Comparison of ENCODE assay signal across 39 mouse cellular contexts in the genomic region with DNA sequence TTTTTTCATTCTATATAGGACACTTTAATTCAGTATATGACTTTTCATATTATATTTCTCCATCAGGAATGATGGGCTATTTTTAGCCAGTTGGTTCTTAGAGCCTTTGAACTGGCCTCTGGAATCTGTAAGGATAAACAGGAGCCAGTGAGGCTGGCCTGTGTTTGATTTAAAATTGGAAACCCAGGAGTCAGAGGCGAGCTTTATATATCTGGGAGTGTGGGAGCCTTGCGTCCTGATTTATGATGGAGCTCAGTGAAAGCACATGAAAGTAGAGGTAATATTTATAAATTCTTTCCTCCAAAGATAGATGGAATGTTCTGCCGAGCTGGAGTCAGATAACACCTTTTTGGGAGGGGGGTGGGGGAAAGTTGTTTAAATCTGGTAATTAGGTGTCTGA. TPM values are rescaled to one million over a fixed set of nuclear protein-coding genes. Genes with fewer than 3 reads are reported as not detected.
A peak's percentile ranks its signal among the peaks of the same experiment; 100 is the strongest.
DNase-seq lines count a peak whose midpoint lies in the region; ATAC-seq and TF ChIP-seq lines count a peak whose summit lies in the region.
"Had no signal": no experiment of that assay in that cellular context is flagged by ENCODE, and none has a peak within 500 bp of the region (broad histone marks: within the 10 kb centered on the region; RNA-seq: fewer than 3 reads in every experiment).

No protein-coding gene starts in this region.

- peak; percentile 74 for ATAC-seq in intestine, embryonic 14.5 days (replicated peaks; ENCODE audit: low FRiP score, low TSS enrichment, low read depth)
- no peak for ATAC-seq in intestine, postnatal 0 days
- 0 out of 2 replicates have a peak, but pooled peaks have one; percentile 46 for ATAC-seq in lung, embryonic 14.5 days (ENCODE audit: insufficient read depth)
- ATAC-seq in stomach, embryonic 16.5 days (ENCODE audit: insufficient read depth, low FRiP score): peak; percentile 69
- ATAC-seq: forebrain, embryonic 14.5 days; hindbrain, postnatal 0 days; liver, embryonic 12.5 days; liver, postnatal 0 days; midbrain, embryonic 15.5 days; Patski had no signal

- H3K4me3 ChIP-seq in intestine, embryonic 14.5 days (ENCODE audit: low read depth, low read length): no peak overlapping the region
- H3K4me3 ChIP-seq in intestine, postnatal 0 days (ENCODE audit: low read depth, low read length): no peak overlapping the region
- no peak overlapping the region for H3K4me3 ChIP-seq in lung, embryonic 14.5 days (ENCODE audit: low read depth, low read length)
- no peak overlapping the region for H3K4me3 ChIP-seq in lung, adult 2 months (replicated peaks; ENCODE audit: extremely low read depth, low read depth, low read length)
- no peak overlapping the region for H3K4me3 ChIP-seq in stomach, embryonic 16.5 days (replicated peaks; ENCODE audit: low read length)
- no peak overlapping the region for H3K4me3 ChIP-seq in midbrain, embryonic 10.5 days
- H3K4me3 ChIP-seq: hindbrain, embryonic 12.5 days; liver, embryonic 12.5 days; midbrain, embryonic 15.5 days; neural tube, embryonic 15.5 days had no signal

- no peak overlapping the region for H3K9ac ChIP-seq in intestine, embryonic 14.5 days (ENCODE audit: low read length)
- H3K9ac ChIP-seq in intestine, postnatal 0 days (ENCODE audit: low read depth, low read length): no peak overlapping the region
- no peak overlapping the region for H3K9ac ChIP-seq in lung, embryonic 14.5 days
- H3K9ac ChIP-seq in stomach, embryonic 16.5 days (ENCODE audit: low read length): no peak overlapping the region
- H3K9ac ChIP-seq: hindbrain, embryonic 12.5 days; liver, embryonic 12.5 days; liver, postnatal 0 days; midbrain, embryonic 15.5 days; neural tube, embryonic 15.5 days had no signal

- 10% methylated on average over 3 of the region's 3 CpGs for WGBS in intestine, embryonic 14.5 days
- 47% methylated on average over 3 of the region's 3 CpGs for WGBS in intestine, postnatal 0 days
- WGBS in lung, embryonic 14.5 days: 15% methylated on average over 3 of the region's 3 CpGs
- WGBS in lung, adult 2 months: 49% methylated on average over 3 of the region's 3 CpGs
- WGBS in stomach, embryonic 16.5 days: 12% methylated on average over 3 of the region's 3 CpGs
- 86% methylated on average over 3 of the region's 3 CpGs for WGBS in midbrain, embryonic 10.5 days

- H3K27me3 ChIP-seq in intestine, embryonic 14.5 days (replicated peaks; ENCODE audit: control insufficient read depth, insufficient read depth, low read length): no peaks in the 10 kb centered on the region
- H3K27me3 ChIP-seq in intestine, postnatal 0 days (replicated peaks; ENCODE audit: control insufficient read depth, insufficient read depth, low read length): no peaks in the 10 kb centered on the region
- no peaks in the 10 kb centered on the region for H3K27me3 ChIP-seq in lung, embryonic 14.5 days (ENCODE audit: insufficient read depth, low read length)
- H3K27me3 ChIP-seq in stomach, embryonic 16.5 days (ENCODE audit: control insufficient read depth, insufficient read depth, low read length): no peaks in the 10 kb centered on the region
- no peaks in the 10 kb centered on the region for H3K27me3 ChIP-seq in midbrain, embryonic 10.5 days (ENCODE audit: low read depth, poor library complexity, severe bottlenecking)
- H3K27me3 ChIP-seq: hindbrain, embryonic 12.5 days; liver, embryonic 12.5 days; midbrain, embryonic 15.5 days; neural tube, embryonic 15.5 days; Patski had no signal

- no peaks in the 10 kb centered on the region for H3K9me3 ChIP-seq in intestine, embryonic 14.5 days (ENCODE audit: control insufficient read depth, low read length)
- H3K9me3 ChIP-seq in intestine, postnatal 0 days (ENCODE audit: control insufficient read depth): no peaks in the 10 kb centered on the region
- no peaks in the 10 kb centered on the region for H3K9me3 ChIP-seq in lung, embryonic 14.5 days (ENCODE audit: low read depth, low read length)
- no peaks in the 10 kb centered on the region for H3K9me3 ChIP-seq in stomach, embryonic 16.5 days (replicated peaks; ENCODE audit: control insufficient read depth, low read length)
- no peaks in the 10 kb centered on the region for H3K9me3 ChIP-seq in midbrain, embryonic 10.5 days (replicated peaks)
- H3K9me3 ChIP-seq: hindbrain, embryonic 12.5 days; liver, embryonic 12.5 days; midbrain, embryonic 15.5 days; neural tube, embryonic 15.5 days had no signal

- H3K36me3 ChIP-seq in intestine, embryonic 14.5 days (ENCODE audit: control insufficient read depth, insufficient read depth, low read length): no peaks in the 10 kb centered on the region
- H3K36me3 ChIP-seq in intestine, postnatal 0 days (ENCODE audit: control insufficient read depth, insufficient read depth): no peaks in the 10 kb centered on the region
- no peaks in the 10 kb centered on the region for H3K36me3 ChIP-seq in lung, embryonic 14.5 days (ENCODE audit: insufficient read depth)
- no peaks in the 10 kb centered on the region for H3K36me3 ChIP-seq in stomach, embryonic 16.5 days (ENCODE audit: control insufficient read depth, insufficient read depth, low read length)
- H3K36me3 ChIP-seq in midbrain, embryonic 10.5 days: no peaks in the 10 kb centered on the region
- H3K36me3 ChIP-seq: hindbrain, embryonic 12.5 days; liver, embryonic 12.5 days; midbrain, embryonic 15.5 days; neural tube, embryonic 15.5 days had no signal

- H3K4me1 ChIP-seq in intestine, embryonic 14.5 days (replicated peaks; ENCODE audit: control insufficient read depth, insufficient read depth, low read length): peaks cover 4% of the 10 kb centered on the region; the same call in 1 of the 2 replicates
- H3K4me1 ChIP-seq in intestine, postnatal 0 days (replicated peaks; ENCODE audit: control insufficient read depth, insufficient read depth, low read length): no peaks in the 10 kb centered on the region
- peaks cover 5% of the 10 kb centered on the region; the same call in 1 of the 2 replicates for H3K4me1 ChIP-seq in lung, embryonic 14.5 days (ENCODE audit: insufficient read depth)
- peaks cover 8% of the 10 kb centered on the region for H3K4me1 ChIP-seq in lung, adult 2 months (ENCODE audit: control insufficient read depth, insufficient read depth, low read length)
- no peaks in the 10 kb centered on the region for H3K4me1 ChIP-seq in stomach, embryonic 16.5 days (ENCODE audit: control insufficient read depth, insufficient read depth, low read length)
- H3K4me1 ChIP-seq in midbrain, embryonic 10.5 days: no peaks in the 10 kb centered on the region
- H3K4me1 ChIP-seq: hindbrain, embryonic 12.5 days; liver, embryonic 12.5 days; midbrain, embryonic 15.5 days; neural tube, embryonic 15.5 days had no signal

- no peak overlapping the region for H3K27ac ChIP-seq in intestine, embryonic 14.5 days (ENCODE audit: low read depth)
- H3K27ac ChIP-seq in intestine, postnatal 0 days (ENCODE audit: low read depth, low read length): no peak overlapping the region
- H3K27ac ChIP-seq in lung, embryonic 14.5 days (ENCODE audit: low read depth): peak overlapping the region; percentile 36; the same call in 1 of the 2 replicates
- H3K27ac ChIP-seq in stomach, embryonic 16.5 days (ENCODE audit: low read length): no peak overlapping the region
- H3K27ac ChIP-seq in midbrain, embryonic 10.5 days (replicated peaks): no peak overlapping the region
- H3K27ac ChIP-seq: hindbrain, embryonic 12.5 days; hindbrain, postnatal 0 days; liver, embryonic 12.5 days; macrophage; midbrain, embryonic 15.5 days; neural tube, embryonic 15.5 days had no signal

- no peak for TF ChIP-seq POLR2A in lung, adult 2 months (IDR thresholded peaks at IDR 0.05; ENCODE audit: borderline replicate concordance, extremely low read depth, low read depth, low read length)

- DNase-seq in heart, adult 11 months: peak; percentile 74
- DNase-seq in heart, postnatal 14 days: no peak
- DNase-seq in intestine, embryonic 14.5 days (ENCODE audit: low spot score): no peak
- DNase-seq in lung, embryonic 14.5 days: peak; percentile 38
- no peak for DNase-seq in lung, adult 2 months
- DNase-seq in midbrain, embryonic 10.5 days (ENCODE audit: low spot score): no peak
- DNase-seq: adrenal gland, postnatal 14 days; cerebellum, adult 11 months; cerebellum, adult 9-10 months; cerebellum, postnatal 36 days; gastrocnemius, postnatal 25 days; heart, postnatal 10 days; kidney, adult 18-20 months; kidney, postnatal 14 days; liver, postnatal 0 days; lung, postnatal 10 days; retina, postnatal 1 day; right cerebral cortex, postnatal 14 days; thymus, adult 2 months; thymus, postnatal 36 days had no signal

- no peak overlapping the region for H3K4me2 ChIP-seq in intestine, embryonic 14.5 days (ENCODE audit: low read length)
- no peak overlapping the region for H3K4me2 ChIP-seq in intestine, postnatal 0 days (replicated peaks; ENCODE audit: low read depth)
- no peak overlapping the region for H3K4me2 ChIP-seq in lung, embryonic 14.5 days
- no peak overlapping the region for H3K4me2 ChIP-seq in stomach, embryonic 16.5 days (ENCODE audit: low read depth, low read length)
- H3K4me2 ChIP-seq: hindbrain, embryonic 12.5 days; liver, embryonic 12.5 days; midbrain, embryonic 15.5 days; neural tube, embryonic 15.5 days had no signal

- TF ChIP-seq CTCF in intestine, postnatal 0 days (IDR thresholded peaks at IDR 0.05; ENCODE audit: low read depth): no peak
- no peak for TF ChIP-seq CTCF in lung, embryonic 14.5 days (IDR thresholded peaks at IDR 0.05; ENCODE audit: low read depth)
- TF ChIP-seq CTCF in lung, adult 2 months (IDR thresholded peaks at IDR 0.05; ENCODE audit: insufficient read depth, low read length): no peak

- intact Hi-C loops in heart, postnatal 14 days (cut with DNase I): no loop called here

RNA-seq across cellular contexts. Expression of gene Calml3, which starts 4.7 kb away (rescaled TPM):
- under 1 TPM; 0.26 to 0.29 TPM for total RNA-seq in heart, postnatal 14 days (2021)
- not detected in 2 replicates for polyA plus RNA-seq in intestine, embryonic 14.5 days (2014; fragmentation: Nextera tagmentation; extraction: Ambion mirVana)
- not detected in 2 replicates for polyA plus RNA-seq in intestine, postnatal 0 days (2015; fragmentation: Nextera tagmentation; extraction: Ambion mirVana)
- 0.18 TPM in 1 of 2 replicates, not detected in the other for polyA plus RNA-seq in lung, embryonic 14.5 days (2014; fragmentation: Nextera tagmentation; extraction: Ambion mirVana)
- 3.6 and 81.6 TPM in 2 replicates for polyA plus RNA-seq in lung, adult 2 months (2012; rRNA removed)
- polyA plus RNA-seq in stomach, embryonic 16.5 days (2015; fragmentation: Nextera tagmentation; extraction: Ambion mirVana): 25.1 and 40.9 TPM in 2 replicates
- not detected in 2 replicates for polyA plus RNA-seq in midbrain, embryonic 10.5 days (2016; fragmentation: Nextera tagmentation; extraction: Ambion mirVana)
- total RNA-seq: adrenal gland, postnatal 14 days; gastrocnemius, adult 18-20 months; gastrocnemius, postnatal 25 days; heart, adult 8-10 months; heart, postnatal 10 days; hindbrain, postnatal 0 days; layer of hippocampus, postnatal 10 days; left cerebral cortex, adult 18-20 months; left cerebral cortex, postnatal 25 days; megakaryocyte-erythroid progenitor cell, adult 5-6 weeks; MEL had no signal
- polyA plus RNA-seq: forebrain, embryonic 14.5 days; frontal cortex, adult 2 months; hindbrain, embryonic 12.5 days; hindbrain, postnatal 0 days; liver, embryonic 12.5 days; liver, postnatal 0 days; macrophage; midbrain, embryonic 15.5 days; neural tube, embryonic 15.5 days; small intestine, adult 2 months had no signal

RNA-seq across cellular contexts. Expression of gene Calm4, which starts 38.2 kb away (rescaled TPM):
- total RNA-seq in heart, postnatal 14 days (2021): not detected
- not detected in 2 replicates for polyA plus RNA-seq in intestine, embryonic 14.5 days (2014; fragmentation: Nextera tagmentation; extraction: Ambion mirVana)
- not detected in 2 replicates for polyA plus RNA-seq in intestine, postnatal 0 days (2015; fragmentation: Nextera tagmentation; extraction: Ambion mirVana)
- not detected in 2 replicates for polyA plus RNA-seq in lung, embryonic 14.5 days (2014; fragmentation: Nextera tagmentation; extraction: Ambion mirVana)
- polyA plus RNA-seq in lung, adult 2 months (2012; rRNA removed): 56.0 TPM in 1 of 2 replicates, not detected in the other
- 1.9 and 2.1 TPM in 2 replicates for polyA plus RNA-seq in stomach, embryonic 16.5 days (2015; fragmentation: Nextera tagmentation; extraction: Ambion mirVana)
- not detected in 2 replicates for polyA plus RNA-seq in midbrain, embryonic 10.5 days (2016; fragmentation: Nextera tagmentation; extraction: Ambion mirVana)
- total RNA-seq: adrenal gland, postnatal 14 days; gastrocnemius, postnatal 25 days; heart, adult 8-10 months; heart, postnatal 10 days; hindbrain, postnatal 0 days; layer of hippocampus, postnatal 10 days; left cerebral cortex, adult 18-20 months; left cerebral cortex, postnatal 25 days; megakaryocyte-erythroid progenitor cell, adult 5-6 weeks; MEL had no signal
- polyA plus RNA-seq: forebrain, embryonic 14.5 days; frontal cortex, adult 2 months; hindbrain, embryonic 12.5 days; liver, embryonic 12.5 days; liver, postnatal 0 days; macrophage; midbrain, embryonic 15.5 days; Patski; small intestine, adult 2 months had no signal

RNA-seq across cellular contexts. Expression of gene Calm5, which starts 54.6 kb away (rescaled TPM):
- not detected for total RNA-seq in heart, postnatal 14 days (2021)
- polyA plus RNA-seq in intestine, embryonic 14.5 days (2014; fragmentation: Nextera tagmentation; extraction: Ambion mirVana): not detected in 2 replicates
- polyA plus RNA-seq in intestine, postnatal 0 days (2015; fragmentation: Nextera tagmentation; extraction: Ambion mirVana): not detected in 2 replicates
- not detected in 2 replicates for polyA plus RNA-seq in lung, embryonic 14.5 days (2014; fragmentation: Nextera tagmentation; extraction: Ambion mirVana)
- not detected in 2 replicates for polyA plus RNA-seq in lung, adult 2 months (2012; rRNA removed)
- polyA plus RNA-seq in stomach, embryonic 16.5 days (2015; fragmentation: Nextera tagmentation; extraction: Ambion mirVana): not detected in 2 replicates
- not detected in 2 replicates for polyA plus RNA-seq in midbrain, embryonic 10.5 days (2016; fragmentation: Nextera tagmentation; extraction: Ambion mirVana)
- total RNA-seq: adrenal gland, postnatal 14 days; gastrocnemius, postnatal 25 days; heart, adult 8-10 months; heart, postnatal 10 days; hindbrain, postnatal 0 days; layer of hippocampus, postnatal 10 days; left cerebral cortex, adult 18-20 months; left cerebral cortex, postnatal 25 days; megakaryocyte-erythroid progenitor cell, adult 5-6 weeks; MEL had no signal
- polyA plus RNA-seq: forebrain, embryonic 14.5 days; frontal cortex, adult 2 months; hindbrain, embryonic 12.5 days; hindbrain, postnatal 0 days; liver, embryonic 12.5 days; liver, postnatal 0 days; macrophage; midbrain, embryonic 15.5 days; neural tube, embryonic 15.5 days; Patski; small intestine, adult 2 months; thymus, adult 2 months had no signal

Comparison
In these comparisons a context has a peak if more than half of its experiments do, and no peak if none do; other contexts are left out.
1. DNase-seq: peak in heart, adult 11 months (single experiment) and lung, embryonic 14.5 days (single experiment); none in heart, postnatal 14 days (0 of 2), intestine, embryonic 14.5 days (single experiment), lung, adult 2 months (single experiment) and midbrain, embryonic 10.5 days (single experiment).